Mouse (Mus musculus) G1E-ER4 (cell line): Measurements from ENCODE around the gene Ropn1. TPM values are rescaled to one million over a fixed set of nuclear protein-coding genes. Genes with fewer than 3 reads are reported as not detected.

Source experiments
- GATA1 ChIP-seq: IDR thresholded peaks from one replicate; pipeline ENCODE4 v1.8.0; 2012; ENCODE audit warnings: low read length, inconsistent platforms
- polyA plus RNA-seq: library from polyadenylated mRNA; stranded (reverse); fragments of >175 nt; gene quantifications from 2 replicates; pipeline ENCODE4 v1.2.3, GENCODE M21; 2012

Gene Ropn1
- polyA plus RNA-seq: not detected in 2 replicates

DNA sequence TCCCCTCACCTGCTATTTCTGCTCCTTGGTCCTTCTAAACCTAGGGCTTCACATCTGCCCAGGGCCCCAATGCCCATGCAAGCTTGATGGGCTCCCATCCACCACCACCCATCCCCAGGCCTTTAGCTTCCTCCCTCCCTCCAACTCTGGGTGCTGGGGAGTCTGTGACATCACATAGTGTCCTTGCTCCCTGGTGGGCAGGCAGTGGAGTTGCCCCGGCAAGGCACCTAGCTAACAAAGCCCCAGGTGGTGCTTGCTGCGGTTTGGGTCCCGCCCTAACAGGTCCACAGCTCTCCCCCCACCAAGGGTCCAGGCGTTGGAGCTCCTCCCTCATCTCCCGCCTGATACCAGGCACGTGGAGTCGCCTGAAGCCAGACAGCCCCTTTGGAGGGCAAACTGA lies at the start of gene Ropn1:
TSS of gene Ropn1 (plus strand) at position 301 of the 400 bp plus-strand sequence.
- no peak for TF ChIP-seq GATA1

DNA sequence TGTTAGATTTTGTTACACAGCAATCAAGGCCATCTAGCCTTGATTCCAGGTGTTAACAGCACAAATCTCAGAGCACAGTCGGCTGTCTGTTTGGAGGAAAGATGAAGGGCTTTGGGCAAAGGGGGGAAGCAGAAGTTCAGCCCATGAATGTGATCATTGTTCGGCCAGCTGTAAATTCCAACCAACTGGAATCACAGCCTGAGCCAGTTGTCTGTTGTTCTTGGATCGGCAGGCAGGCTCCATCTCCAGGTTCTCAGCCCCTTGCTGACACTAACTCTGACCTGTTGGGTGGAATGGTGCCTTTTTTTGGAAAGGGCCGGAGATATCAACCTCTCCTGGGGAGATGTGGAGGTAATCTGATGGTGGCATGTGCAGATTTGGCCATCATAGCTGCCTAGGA lies 47.8 kb upstream of the Ropn1 start:
- no peak for TF ChIP-seq GATA1

DNA sequence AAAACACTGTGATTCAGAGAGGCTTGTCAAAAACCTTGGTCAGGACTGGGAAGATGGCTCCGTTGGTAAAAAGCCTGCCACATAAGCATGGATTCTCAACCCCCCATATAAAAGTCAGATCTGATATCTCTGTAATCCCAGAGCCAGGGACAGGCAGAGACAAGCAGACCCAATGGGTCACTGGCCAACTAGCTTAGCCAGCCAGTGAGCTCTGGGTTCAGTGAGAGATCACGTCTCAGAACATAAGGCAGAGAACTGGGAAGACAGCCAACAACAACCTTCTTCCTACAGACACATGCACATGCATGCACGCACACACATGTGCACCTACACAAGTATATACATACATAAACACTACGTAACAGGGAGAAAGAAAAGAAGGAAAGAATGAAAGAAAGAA lies 46.6 kb upstream of the Ropn1 start:
- no peak for TF ChIP-seq GATA1

DNA sequence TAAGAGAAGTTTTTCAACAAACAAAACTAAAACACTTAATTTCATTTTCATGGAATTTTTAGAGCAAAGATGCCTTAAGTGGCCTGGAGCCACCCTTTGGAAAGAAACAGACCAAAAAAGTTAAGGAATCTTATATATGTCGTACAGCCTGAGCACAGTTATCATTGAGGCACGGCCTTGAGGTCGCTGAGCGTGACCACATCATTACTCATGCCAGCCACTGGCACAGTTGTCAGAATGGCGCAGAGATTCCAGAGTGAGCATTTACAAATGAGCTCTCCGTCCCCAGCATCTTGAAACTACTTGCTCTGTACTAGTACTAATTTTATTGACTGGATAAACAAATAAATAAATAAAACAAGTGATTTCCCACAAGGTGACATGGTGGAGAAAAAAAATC lies 45.9 kb upstream of the Ropn1 start:
- no peak for TF ChIP-seq GATA1

DNA sequence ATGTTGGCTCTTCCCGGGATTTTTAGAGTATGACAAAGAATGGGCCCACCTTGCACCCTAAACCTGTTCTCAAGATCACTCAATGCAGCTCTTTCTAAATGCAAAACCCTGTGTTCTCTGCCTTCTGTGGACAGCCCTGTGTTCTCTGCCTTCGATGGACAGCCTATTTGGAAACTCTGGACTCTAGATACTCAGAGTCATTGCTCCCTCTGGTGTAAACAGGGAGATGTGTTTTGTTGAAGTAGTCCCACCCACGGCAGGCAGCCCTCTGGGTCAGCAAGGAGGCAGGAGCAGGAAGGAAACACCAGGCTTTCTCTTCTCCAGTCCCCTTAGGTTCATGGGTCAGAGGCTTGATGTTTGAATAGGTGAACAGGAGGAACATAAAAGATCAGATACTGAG lies 44.0 kb upstream of the Ropn1 start:
- TF ChIP-seq GATA1: no peak

DNA sequence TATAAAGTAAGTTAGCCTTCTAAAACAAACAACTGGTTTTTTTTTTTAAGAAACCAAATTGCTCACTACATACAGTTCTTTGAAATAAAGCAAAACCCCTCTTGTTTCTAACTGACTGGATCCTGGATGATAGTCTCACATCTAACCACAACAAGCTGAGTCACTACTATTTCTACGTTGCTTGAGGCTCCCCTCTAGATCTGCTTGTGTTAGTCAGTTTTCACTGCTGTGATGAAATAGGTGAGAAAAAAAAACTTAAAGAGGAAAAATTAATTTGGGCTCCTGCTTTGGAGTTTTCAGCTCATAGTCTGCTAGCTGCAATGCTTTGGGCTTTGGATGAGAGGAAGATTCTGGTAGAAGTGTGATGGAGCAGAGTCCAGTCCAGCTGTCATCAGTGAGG lies 39.6 kb upstream of the Ropn1 start:
- no peak for TF ChIP-seq GATA1

DNA sequence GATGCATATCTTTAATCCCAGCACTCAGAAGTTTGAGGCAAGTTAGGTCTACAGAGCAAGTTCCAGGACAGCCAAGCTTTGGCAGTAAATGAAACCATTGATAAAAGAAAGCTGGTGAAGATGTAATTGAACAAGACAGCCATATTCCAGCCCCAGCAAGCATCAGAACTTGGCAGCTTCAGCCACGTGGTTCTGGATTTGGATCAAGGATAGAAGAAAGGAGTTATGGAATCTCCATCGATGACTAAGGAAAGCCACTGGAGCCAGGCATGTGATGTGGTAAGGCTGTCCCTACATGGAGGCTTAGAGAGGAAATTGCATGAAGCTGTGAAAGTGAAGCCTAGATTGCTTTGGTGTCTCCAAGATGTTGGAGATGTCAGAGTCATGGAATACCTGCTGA lies 35.7 kb upstream of the Ropn1 start:
- TF ChIP-seq GATA1: no peak

DNA sequence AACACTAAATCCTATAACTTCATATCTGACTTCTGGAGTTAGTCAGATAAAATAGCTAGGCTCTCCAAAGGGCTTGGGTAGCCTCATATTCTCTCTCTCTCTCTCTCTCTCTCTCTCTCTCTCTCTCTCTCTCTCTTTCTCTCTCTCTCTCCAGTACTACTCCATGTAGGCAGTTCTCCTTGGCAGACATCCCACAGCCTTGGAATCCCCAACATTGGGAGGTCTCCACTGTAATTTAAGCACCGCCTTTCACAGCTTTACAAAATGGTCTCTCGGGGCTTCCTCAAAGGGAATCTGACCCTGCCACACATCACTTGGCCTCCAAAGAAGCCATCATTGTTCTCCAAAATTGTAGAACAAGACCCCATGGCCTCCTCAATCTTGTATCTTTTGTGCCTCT lies 22.1 kb upstream of the Ropn1 start:
- no peak for TF ChIP-seq GATA1

DNA sequence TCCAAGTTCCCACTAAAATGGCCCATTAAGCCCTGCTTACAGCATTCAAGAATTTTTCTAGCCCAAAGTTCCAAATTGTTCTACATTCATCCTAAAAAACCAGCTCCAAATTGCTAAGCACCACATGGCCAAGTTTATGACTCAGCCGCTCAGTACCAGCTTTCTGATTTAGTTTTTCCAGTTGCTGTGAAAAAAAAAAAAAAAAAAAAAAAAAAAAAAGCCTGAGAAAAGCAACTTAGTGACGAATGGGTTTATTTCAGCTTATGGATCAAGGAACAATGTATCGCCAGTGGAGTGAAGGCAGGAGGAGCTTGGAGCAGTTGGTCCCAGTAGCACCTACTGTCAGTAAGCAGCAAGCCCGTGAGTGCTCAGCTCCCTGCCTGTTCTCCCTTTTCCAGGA lies 21.3 kb upstream of the Ropn1 start:
- no peak for TF ChIP-seq GATA1

DNA sequence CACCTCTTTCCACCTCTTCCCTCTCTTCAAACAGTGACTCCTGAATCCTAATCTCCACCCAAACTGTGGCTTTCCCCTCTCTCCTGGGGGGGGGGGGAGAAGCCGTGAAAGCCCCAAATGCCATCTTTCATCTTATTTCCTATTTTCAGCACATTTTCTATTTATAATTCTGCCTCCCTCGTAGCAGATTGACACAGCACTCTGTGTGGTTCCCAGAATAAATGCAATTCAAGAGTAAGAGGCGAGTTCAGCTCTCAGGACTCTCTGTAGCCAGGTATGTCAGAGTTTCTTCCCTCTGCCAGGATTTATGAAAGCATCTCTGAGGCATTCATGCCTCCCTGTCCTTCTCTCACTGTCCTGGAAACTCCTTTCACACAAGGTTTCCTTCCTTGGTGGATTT lies 14.2 kb upstream of the Ropn1 start:
- no peak for TF ChIP-seq GATA1

DNA sequence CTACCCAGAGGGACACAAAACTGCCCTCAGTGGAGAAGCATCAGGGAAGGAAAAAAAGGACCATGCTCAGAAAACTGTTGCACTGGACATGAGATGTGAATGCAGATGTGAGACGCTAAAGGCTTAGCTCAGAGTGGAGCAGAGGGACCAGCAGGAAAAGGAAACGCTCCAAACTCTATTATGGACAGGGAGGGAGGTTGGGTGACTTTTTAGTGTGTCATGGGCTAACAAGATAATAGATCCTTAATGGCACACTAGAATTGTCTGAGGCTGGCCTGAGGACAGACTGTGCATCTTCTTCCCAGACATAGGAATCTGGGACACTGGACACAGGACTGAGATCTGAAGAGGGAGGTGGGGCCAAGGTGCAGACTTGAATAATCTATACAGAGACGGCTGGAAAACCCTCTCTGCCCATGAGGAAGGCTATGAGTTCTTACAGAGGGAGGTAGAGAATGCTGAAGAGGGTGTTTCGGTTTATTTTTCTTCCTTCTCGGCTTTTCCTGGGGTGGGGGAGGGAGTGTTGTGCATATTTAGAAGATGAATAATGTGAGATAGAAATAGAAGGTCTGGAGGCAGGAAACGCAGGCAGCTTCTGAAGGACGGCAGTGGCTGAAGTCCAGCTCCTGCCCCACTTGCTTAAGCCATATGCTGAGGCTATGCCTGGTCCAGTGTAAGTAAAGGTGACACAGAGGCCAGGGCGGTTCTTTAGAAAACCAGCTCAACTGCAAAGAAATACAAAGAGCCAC lies 6.0 kb upstream of the Ropn1 start:
- TF ChIP-seq GATA1: no peak

DNA sequence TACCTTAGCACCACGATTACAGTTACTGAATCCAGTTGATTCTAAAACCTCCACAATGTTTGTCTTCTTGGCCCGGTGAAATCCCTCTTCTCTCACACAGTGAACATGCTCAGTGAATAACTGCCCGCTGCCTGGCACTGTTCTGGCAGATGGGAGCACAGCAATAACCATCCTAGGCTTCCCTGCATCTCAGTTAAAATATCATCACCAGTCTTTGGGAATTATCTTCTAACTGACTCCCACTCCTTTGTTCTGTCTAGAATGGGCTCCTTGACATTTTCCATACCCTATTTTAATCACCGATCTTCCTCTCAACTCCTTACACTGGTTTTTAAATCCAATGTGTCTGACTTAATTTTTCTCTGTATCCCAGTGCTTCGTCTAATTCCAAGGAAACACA lies 3.3 kb downstream of the Ropn1 start:
- no peak for TF ChIP-seq GATA1

DNA sequence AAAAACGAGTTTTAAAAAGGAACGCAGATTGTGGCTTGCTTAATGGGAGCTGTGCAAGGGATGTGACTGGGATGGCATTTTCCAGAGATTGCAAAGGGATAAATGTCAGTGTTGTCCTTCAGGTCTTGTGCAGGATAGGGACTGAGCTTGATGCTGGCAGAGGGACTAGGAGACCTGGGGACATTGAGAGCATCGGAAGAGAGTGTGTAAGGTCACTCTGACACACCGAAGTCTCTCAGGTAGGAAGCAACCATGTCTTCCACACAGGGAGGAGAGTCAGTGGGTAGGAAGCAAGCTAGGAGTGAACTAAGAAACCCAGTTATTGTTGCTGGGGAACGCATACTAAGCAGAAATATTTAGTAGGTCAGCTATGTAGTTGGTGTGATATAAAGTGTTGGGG lies 8.3 kb downstream of the Ropn1 start:
- no peak for TF ChIP-seq GATA1

DNA sequence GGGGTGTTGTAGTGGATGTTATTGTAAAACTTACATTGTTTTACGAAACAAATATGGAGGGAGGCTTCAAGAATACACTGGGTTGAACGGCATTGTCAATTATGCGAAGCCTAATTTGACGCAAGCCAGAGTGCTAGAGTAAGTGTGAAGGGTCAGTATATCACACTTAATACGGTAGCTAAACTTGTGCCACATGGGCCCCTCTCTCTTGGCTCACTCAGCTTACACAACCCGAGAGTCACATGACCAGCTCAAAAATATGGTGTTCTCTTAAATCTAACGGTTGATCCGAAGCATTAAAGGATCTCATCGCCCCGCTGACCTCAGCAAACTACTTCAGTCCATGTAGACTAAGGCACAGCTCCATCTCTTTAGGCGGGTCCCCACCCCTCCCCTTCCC lies 8.7 kb downstream of the Ropn1 start:
- TF ChIP-seq GATA1: no peak

DNA sequence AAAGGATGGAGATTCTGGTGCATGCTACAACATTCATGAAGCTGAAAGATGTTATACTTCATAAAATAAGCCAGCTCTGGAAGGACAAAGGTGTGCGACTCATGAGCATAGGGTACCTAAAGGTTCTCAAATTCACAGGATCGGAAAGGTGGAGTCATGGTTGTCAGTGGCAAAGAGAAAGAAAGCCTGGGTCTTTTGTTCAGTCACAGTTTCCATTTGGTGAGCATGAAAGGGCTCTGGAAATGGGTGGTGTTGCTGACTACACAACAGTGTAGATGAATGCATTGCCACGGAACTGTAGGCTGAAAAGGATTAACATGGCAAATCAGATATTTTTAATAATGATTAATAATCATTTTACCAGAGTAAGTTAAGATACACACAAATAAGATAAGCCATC lies 14.8 kb downstream of the Ropn1 start:
- no peak for TF ChIP-seq GATA1

DNA sequence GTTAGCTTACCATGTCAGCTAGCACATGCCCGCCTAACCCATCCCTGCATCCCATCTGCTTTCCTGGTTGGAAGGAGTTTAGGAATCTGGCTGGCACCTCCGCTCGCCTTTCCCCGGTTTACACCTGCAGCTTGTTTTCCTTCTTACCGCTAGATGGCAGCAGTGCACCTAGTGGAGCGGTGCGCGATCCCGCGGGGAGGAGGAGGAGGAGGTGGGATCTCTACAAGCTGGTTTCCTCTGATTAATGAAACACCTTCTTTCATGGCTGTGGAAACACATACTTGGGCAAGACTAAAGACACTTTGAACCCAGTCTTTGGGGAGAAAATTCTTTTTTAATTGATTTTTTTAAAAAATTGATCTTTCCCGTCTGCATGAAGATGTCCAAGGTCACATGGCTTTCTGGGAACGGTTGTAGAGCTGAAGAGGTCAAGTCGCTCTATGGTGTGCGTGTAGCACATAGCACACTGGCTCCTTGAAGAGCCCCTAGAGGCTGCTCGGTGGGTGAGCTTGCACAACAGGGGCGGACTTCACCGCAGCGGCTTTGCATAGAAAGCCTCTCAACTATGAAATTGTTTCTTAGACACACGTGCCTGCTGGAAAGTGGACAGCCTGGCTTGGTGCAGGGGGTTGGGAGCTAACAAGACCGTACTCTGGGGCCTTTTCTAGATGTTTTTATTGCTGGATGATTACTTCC lies 17.5 kb downstream of the Ropn1 start:
- no peak for TF ChIP-seq GATA1

DNA sequence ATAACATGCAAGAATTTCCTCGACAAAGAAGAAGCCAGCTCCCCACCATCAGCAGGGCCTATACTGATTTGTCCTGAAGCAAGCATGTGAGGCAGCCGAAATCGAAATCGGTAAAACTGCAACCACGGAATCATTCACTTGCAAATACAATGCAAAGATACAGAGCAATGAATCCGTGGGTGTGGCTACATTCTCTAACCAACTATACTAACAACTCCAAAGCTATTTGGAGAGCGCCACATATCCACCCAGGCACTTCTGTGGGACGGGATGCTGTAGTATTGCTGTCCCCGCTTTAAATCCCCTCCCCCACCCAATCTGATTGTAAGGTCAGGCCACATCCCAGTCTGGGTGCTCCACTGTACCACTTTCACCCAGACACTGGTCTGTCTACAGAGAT lies 18.6 kb downstream of the Ropn1 start:
- TF ChIP-seq GATA1: no peak
